14 mouse cellular contexts compared by ENCODE assay signal in genomic region chr14:121121664-121122063, GRCm38 (mm10).
DNase-seq lines count a peak whose midpoint lies in the region; ATAC-seq and TF ChIP-seq lines count a peak whose summit lies in the region.
"Had no signal": no experiment of that assay in that cellular context is flagged by ENCODE, and none has a peak within 500 bp of the region (broad histone marks: within the 10 kb centered on the region; RNA-seq: fewer than 3 reads in every experiment).

No protein-coding gene starts in this region.

- no peaks in the 10 kb centered on the region for H3K79me2 ChIP-seq in liver, adult 2 months (ENCODE audit: control insufficient read depth, insufficient read depth, low read length)

- H3K27ac ChIP-seq in kidney, embryonic 15.5 days = peak overlapping the region; percentile 25
- no peak overlapping the region for H3K27ac ChIP-seq in liver, adult 2 months (replicated peaks; ENCODE audit: insufficient read depth, low read depth, low read length)
- H3K27ac ChIP-seq in liver, postnatal 0 days (ENCODE audit: low read depth) = no peak overlapping the region
- H3K27ac ChIP-seq: forebrain, embryonic 15.5 days; hindbrain, postnatal 0 days; kidney, postnatal 0 days; midbrain, embryonic 15.5 days had no signal

- ATAC-seq in kidney, embryonic 15.5 days (replicated peaks; ENCODE audit: low FRiP score) = no peak
- no peak for ATAC-seq in liver, postnatal 0 days
- ATAC-seq: forebrain, embryonic 15.5 days; hindbrain, postnatal 0 days; midbrain, embryonic 15.5 days had no signal

- no peaks in the 10 kb centered on the region for H3K9me3 ChIP-seq in kidney, embryonic 15.5 days (replicated peaks)
- no peaks in the 10 kb centered on the region for H3K9me3 ChIP-seq in liver, postnatal 0 days (ENCODE audit: low read length)
- H3K9me3 ChIP-seq: forebrain, embryonic 15.5 days; midbrain, embryonic 15.5 days had no signal

- TF ChIP-seq EP300 in liver, postnatal 0 days (IDR thresholded peaks at IDR 0.05; ENCODE audit: low read depth) = no peak

- TF ChIP-seq CTCF in liver, adult 2 months (IDR thresholded peaks at IDR 0.05; ENCODE audit: low read depth, low read length) = no peak
- no peak for TF ChIP-seq CTCF in liver, postnatal 0 days (IDR thresholded peaks at IDR 0.05; ENCODE audit: low read depth)

- H3K36me3 ChIP-seq in kidney, embryonic 15.5 days = 0 out of 2 replicates have a peak, but pooled peaks cover 14% of the 10 kb centered on the region
- H3K36me3 ChIP-seq in liver, adult 2 months (ENCODE audit: control insufficient read depth, insufficient read depth, low read length) = no peaks in the 10 kb centered on the region
- no peaks in the 10 kb centered on the region for H3K36me3 ChIP-seq in liver, postnatal 0 days (replicated peaks; ENCODE audit: insufficient read depth, low read length)
- H3K36me3 ChIP-seq: forebrain, embryonic 15.5 days; midbrain, embryonic 15.5 days had no signal

- H3K4me2 ChIP-seq in kidney, embryonic 15.5 days = no peak overlapping the region
- H3K4me2 ChIP-seq in liver, postnatal 0 days (ENCODE audit: low read depth, low read length) = no peak overlapping the region
- H3K4me2 ChIP-seq: forebrain, embryonic 15.5 days; liver, embryonic 11.5 days; midbrain, embryonic 15.5 days had no signal

- no peak overlapping the region for H3K4me3 ChIP-seq in kidney, embryonic 15.5 days (replicated peaks)
- H3K4me3 ChIP-seq in liver, adult 2 months (ENCODE audit: insufficient read depth, low read depth, low read length) = no peak overlapping the region
- H3K4me3 ChIP-seq in liver, postnatal 0 days (ENCODE audit: low read depth, low read length) = no peak overlapping the region
- H3K4me3 ChIP-seq: forebrain, embryonic 15.5 days; midbrain, embryonic 15.5 days had no signal

- DNase-seq in kidney, adult 9 months = no peak
- peak; percentile 26 for DNase-seq in liver, adult 2 months (ENCODE audit: extremely low read depth, low read depth, low spot score)
- no peak for DNase-seq in liver, postnatal 0 days
- peak; percentile 69 for DNase-seq in cerebellum, adult 8-10 months
- DNase-seq in cerebellum, postnatal 36 days = peak; percentile 71 to 73
- no peak for DNase-seq in right cerebral cortex, adult 18-20 months
- DNase-seq: retina, postnatal 1 day; thymus, postnatal 4 days had no signal

- WGBS in kidney, embryonic 15.5 days = 37% methylated on average over 3 of the region's 3 CpGs
- WGBS in liver, adult 2 months = 70% methylated on average over 3 of the region's 3 CpGs
- WGBS in liver, postnatal 0 days (ENCODE audit: insufficient replicate concordance) = 59% methylated on average over 3 of the region's 3 CpGs

- H3K9ac ChIP-seq in kidney, embryonic 15.5 days = no peak overlapping the region
- no peak overlapping the region for H3K9ac ChIP-seq in liver, adult 2 months (ENCODE audit: low read depth, low read length)
- no peak overlapping the region for H3K9ac ChIP-seq in liver, postnatal 0 days (replicated peaks)
- H3K9ac ChIP-seq: forebrain, embryonic 15.5 days; midbrain, embryonic 15.5 days had no signal

- peaks cover 85% of the 10 kb centered on the region for H3K4me1 ChIP-seq in kidney, embryonic 15.5 days
- no peaks in the 10 kb centered on the region for H3K4me1 ChIP-seq in liver, adult 2 months (ENCODE audit: control insufficient read depth, insufficient read depth, low read length)
- H3K4me1 ChIP-seq in liver, postnatal 0 days (ENCODE audit: insufficient read depth) = no peaks in the 10 kb centered on the region
- H3K4me1 ChIP-seq: forebrain, embryonic 15.5 days; midbrain, embryonic 15.5 days had no signal

- no peaks in the 10 kb centered on the region for H3K27me3 ChIP-seq in kidney, embryonic 15.5 days
- no peaks in the 10 kb centered on the region for H3K27me3 ChIP-seq in liver, adult 2 months (ENCODE audit: control insufficient read depth, insufficient read depth, low read length)
- H3K27me3 ChIP-seq in liver, postnatal 0 days (ENCODE audit: insufficient read depth, low read length) = no peaks in the 10 kb centered on the region
- H3K27me3 ChIP-seq: forebrain, embryonic 15.5 days; midbrain, embryonic 15.5 days had no signal

- TF ChIP-seq POLR2A in liver, adult 2 months (IDR thresholded peaks at IDR 0.05; ENCODE audit: extremely low read depth, insufficient read depth, low read length) = no peak

Comparison
In these comparisons a context has a peak if more than half of its experiments do, and no peak if none do; other contexts are left out.
1. DNase-seq: peak in liver, adult 2 months (single experiment), cerebellum, adult 8-10 months (single experiment) and cerebellum, postnatal 36 days (2 of 2); none in kidney, adult 9 months (single experiment), liver, postnatal 0 days (single experiment) and right cerebral cortex, adult 18-20 months (single experiment).